Mouse (Mus musculus): ENCODE measurements around the gene Itgav.
A peak's percentile ranks its signal among the peaks of the same experiment; 100 is the strongest.

Gene Itgav

DNA sequence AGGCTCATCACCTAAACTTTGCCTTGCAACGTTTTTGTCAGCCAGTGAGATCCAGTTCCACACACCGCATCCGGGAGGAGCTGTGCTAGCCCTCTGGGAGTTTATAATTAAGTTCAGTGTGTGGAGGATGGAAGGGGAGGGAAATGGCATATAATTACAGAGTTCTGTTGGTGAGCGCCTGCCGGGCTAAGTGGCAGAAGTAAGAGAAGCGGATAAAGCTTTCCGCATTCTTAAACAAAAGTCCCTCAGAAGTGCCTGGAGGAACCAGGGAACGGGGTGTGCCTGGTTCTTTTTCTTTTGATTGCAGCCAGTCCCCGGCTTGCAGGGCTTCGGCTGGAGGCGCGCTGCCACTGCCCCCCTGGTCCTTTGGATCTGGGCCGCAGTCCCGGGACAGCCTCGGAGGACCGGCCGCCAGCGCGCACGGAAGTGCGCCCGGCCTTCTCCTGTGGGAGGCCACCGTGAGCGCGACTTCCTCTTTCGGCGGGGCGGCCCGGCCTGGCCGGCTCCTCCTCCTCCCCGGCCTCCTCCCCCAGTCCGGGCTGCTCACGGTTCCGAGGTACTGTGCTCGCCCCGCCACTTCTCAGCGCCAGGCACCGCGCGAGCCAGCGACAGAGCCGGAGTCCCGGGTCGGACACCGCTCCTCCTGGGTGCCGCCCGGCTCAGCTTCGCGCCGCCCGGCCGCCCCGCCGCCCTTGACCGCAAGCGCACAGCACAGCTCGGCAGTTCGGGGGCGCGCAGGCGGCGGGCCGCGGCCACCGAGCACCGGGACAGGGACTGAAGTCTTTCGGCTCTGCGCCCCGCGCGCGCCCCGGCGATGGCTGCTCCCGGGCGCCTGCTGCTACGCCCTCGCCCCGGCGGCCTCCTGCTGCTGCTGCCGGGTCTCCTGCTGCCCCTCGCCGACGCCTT lies at the start of gene Itgav:
Itgav (plus strand) TSS at position 477 of the 906 bp plus-strand sequence.
- peak; percentile 92 for DNase-seq (ENCODE audit: extremely low read depth, insufficient read length, low spot score)

DNA sequence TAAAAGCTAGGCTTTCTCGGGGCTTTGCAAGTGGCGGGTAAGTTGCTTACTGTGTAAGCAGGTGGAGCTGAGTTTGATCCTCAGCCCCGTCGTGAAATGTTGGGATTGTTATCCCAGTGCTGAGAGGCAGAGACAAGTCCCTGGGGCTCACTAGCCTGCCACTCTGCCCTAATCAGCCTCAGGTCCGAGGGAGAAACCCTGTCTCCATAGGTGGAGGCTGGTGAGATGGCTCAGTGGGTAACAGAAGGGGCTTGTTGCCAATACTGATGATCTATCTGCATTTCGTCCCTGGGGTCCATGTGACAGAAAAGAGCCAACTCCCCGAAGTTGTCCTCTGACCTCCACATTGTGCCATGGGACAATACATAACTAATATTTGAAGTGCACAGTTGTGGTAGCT lies 49.8 kb upstream of the Itgav start:
- DNase-seq (ENCODE audit: extremely low read depth, insufficient read length, low spot score), result no peak

DNA sequence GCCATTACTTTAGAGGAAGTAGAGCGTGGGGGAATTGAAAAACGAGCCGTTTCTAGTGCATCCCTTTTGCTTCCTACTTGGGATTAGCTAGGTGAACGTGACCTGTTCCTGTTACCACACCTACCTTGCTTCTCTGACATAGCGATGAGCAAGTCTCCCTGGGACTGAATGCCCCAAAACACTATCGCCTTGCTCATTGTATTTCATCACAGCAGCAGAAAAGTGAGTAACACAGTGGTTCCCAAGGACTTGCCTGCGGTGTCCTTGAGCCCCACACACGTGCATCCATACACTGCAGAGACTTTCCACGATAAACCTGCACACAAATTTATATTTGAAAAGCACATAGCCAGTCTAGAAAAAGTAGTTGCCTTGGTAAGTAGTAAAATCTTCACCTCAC lies 49.3 kb upstream of the Itgav start:
- DNase-seq (ENCODE audit: extremely low read depth, insufficient read length, low spot score), result no peak

DNA sequence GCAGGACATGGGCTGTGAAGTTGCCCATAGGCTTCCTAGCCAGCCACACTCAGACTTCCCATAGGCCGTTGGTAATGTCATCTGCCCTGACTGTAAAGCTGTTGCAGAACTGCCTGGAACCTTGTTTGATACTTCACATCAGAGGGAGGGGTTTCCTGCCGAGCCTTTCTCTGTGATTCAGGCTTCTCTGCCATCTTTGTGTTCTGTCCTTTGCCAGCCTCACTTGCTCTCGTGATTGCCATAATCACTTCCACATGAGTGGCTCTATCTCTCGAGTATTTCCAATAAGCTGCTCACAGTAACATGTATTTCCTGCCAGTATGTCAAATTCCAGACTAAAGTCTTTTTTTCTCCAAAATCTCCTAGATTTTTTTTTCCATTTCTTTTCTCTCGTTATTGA lies 48.5 kb upstream of the Itgav start:
- no peak for DNase-seq (ENCODE audit: extremely low read depth, insufficient read length, low spot score)

DNA sequence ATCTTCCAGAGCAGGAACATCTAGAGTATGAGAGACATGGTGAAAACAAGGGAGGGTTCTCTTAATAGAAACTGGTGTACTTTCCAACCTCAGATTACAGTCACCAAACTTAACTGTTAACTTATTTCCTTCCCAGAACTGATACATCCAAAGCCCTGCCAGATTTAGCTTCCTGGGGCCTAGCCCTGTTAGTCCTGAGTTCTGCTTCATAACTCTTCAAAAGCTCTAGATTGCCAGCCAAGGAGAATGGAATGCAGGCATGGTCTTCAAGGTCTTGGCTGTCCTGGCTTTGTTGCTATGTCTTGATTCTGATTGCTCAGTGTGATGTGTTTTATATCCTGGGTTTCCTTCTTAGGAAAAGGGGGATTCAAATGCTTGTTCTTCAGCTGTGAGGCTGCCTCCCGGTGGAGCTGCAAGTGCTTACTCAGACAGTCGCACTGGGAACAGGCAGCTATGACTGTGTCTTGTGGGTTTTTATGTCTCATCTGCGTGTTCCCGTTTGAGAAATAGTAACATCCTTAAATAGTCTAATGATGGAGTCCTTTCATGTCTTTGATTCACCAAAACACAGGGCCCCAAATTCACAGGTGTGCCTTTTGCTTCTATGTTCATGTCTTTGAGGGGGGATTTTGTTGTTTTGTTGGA lies 47.8 kb upstream of the Itgav start:
- no peak for DNase-seq (ENCODE audit: extremely low read depth, insufficient read length, low spot score)

DNA sequence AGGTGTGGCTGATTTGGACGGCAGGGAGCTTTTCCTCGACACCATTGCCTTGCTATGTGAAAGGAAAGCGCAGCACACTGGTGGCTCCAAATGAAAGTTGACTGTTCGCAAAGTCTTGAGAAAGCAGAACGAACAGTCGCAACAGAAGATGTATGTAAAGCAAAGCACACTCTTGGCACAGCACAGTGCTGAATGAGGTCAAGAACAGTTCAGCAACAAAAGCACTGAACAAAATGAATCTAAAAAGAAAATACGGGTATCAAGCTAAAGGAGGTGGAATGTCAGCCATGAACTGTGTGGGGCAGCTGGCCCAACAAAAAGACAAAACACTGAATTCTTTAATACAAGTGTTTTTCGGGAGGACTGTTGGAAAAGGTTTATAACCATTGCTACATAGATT lies 42.9 kb upstream of the Itgav start:
- DNase-seq (ENCODE audit: extremely low read depth, insufficient read length, low spot score), result no peak

DNA sequence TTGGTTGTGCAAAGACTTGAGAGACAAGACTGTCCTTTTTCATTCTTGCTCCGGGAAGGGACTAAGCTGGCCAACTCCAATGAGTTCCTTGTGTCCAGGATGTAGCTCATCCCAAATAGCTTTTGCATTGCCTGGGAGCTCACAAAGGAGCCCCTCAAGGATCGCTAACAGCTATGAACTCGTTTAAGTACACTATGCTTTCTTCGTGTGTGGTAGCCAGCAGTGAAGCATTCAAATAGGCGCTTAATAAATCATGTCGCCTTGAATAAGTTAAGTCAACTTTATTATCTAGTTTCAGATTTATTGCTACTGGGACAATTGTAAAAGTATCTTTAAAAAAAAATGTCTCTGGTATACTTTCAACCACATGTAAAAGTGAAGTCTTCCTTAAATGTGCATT lies 42.4 kb upstream of the Itgav start:
- DNase-seq (ENCODE audit: extremely low read depth, insufficient read length, low spot score), result no peak

DNA sequence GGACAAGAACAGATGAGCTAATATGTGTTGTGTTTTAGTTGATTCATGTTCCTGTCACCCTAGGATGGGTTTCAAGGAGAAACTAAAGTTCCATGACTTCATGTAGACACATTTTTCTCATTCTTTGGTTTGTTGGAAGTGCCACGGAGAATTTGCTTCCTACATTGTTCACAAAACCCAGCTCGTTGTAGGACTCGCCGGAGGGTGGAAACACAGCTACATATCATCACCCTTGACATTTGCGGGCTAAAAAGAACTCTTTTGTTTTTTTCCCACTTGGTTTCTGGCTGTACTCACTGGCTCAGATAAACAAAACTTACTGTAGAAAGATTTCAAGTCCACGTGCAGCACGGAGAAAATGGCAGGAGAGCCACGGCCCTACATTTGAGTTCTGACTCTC lies 41.9 kb upstream of the Itgav start:
- no peak for DNase-seq (ENCODE audit: extremely low read depth, insufficient read length, low spot score)

DNA sequence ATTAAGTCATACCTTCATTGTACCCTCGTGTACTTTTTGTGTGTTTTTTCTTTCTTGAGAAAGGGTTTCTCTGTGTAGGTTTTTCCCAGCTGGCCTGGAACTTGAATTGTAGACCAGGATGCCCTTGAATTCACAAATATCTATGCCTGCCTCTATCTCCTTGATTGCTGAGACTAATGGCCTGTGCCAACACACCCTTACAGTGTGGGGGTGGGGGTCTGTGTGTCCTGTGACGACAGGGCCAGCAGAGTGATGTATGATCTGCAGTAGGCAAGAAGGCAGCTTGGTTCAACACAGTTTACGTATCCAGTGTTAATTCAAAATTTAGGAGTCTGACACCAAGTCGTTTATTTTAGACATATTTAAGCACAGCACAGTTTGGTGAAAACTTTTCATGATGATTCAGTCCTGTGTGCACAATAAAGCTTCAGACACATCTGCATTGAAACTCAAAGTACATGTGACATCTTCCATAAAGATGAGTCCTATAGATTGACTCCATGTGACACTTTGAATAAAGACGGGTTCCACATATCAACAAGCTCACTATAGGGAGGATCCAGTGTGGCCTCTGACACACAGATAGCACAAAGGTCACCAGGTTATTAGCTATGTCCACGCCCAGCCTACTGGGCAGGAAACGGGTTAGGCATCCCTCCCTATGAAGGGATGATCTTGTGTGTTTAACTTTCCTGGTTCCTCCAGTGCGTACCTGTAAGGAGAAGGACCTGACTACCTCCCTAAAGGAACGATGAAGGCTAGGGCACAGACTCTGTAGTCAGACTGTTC lies 40.3 kb upstream of the Itgav start:
- DNase-seq (ENCODE audit: extremely low read depth, insufficient read length, low spot score), result no peak

DNA sequence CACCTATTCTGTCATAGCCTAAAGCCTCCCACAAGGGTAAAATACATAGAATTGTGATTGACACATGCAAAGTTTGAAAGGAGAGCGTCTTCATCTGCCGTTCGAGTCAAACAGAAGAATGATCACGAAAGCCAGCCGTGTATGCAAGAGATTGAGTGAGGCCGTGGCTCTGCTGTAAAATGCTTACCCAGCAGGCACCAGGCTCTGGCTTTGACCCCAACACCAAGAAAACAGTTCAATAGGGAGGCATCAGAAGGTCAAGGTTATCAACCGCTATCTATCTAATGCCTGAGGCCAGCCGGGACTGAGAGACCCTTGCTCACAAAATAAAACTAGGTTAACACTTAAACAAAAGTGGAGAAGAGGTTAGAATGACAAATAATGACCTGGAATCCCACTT lies 39.5 kb upstream of the Itgav start:
- no peak for DNase-seq (ENCODE audit: extremely low read depth, insufficient read length, low spot score)

DNA sequence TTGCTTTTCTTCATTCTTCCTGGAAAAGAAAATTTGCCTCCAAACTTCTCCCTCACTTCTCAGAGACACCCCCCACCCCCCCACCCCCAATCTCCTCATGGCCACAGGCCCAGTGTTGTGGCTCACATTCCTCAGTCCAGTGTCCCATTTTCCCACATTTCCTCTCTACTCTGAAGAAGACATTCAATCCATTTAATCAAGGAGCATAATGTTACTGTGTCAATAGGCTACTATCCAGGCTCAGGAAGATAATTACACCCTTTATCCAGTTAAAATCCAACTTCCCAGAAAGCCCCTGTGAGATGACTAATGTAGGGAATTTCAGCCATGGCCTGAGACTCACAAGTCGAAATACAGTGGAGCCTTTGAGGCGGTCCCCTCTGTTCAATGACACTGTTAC lies 33.8 kb upstream of the Itgav start:
- no peak for DNase-seq (ENCODE audit: extremely low read depth, insufficient read length, low spot score)

DNA sequence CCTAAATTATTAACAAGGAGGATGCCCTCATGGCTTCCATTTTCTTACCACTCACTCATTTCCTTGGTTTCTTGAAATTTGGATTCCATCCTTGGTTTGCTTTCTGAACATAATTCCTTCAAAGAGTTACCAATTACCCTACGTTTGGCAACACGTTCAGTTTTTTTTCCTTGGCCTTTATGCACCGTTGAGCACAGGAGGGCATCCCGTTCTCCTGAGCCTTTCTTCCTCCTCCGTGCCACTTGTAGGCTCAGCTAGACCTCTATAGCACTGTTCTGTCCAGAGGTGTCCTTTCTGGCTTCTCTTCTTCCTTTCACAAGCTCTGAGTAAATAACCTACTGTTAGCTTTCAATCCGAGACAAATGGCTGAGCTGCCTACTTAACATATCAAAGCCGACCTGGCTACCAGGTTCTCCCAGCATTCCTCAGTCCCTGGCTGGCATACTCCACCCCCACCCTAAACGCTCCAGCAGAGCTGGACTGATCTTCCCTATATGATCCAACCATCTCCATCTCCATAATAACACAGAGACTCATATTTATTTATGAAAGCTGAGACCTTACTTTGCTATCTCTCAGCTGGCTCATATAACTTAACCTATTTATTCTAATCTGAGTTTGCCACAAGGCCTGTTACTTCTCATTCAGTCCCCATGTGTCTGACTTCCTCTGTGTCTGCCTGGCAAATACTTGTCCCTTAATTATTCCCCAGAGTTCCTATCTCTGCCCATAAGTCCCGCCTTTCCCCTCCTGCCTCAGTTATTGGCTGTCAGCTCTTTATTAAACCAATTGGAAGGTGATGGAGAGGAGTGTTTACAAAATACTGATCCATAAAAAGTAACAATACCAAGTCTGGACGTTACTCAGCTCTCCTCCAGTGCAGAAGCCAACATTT lies 31.3 kb upstream of the Itgav start:
- DNase-seq (ENCODE audit: extremely low read depth, insufficient read length, low spot score), result no peak

DNA sequence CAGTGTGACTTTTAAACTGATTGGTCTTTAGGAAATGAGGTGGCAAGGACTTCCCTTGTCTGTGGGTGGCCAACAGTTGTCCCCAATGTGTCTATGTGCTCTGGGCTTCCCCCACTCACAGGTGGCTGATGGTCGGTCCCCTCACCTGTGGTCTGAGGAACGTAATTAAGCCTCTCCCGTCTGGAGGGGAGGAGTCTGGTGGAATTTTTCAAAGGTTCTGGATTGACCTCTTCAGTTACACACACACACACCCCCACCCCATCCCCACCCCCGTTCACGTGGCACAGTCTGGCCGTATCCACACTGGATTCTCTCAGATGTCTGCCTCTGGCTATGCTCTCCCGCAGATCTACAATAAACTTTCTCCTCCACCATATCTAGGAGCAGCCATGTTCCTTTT lies 30.1 kb upstream of the Itgav start:
- DNase-seq (ENCODE audit: extremely low read depth, insufficient read length, low spot score), result no peak

DNA sequence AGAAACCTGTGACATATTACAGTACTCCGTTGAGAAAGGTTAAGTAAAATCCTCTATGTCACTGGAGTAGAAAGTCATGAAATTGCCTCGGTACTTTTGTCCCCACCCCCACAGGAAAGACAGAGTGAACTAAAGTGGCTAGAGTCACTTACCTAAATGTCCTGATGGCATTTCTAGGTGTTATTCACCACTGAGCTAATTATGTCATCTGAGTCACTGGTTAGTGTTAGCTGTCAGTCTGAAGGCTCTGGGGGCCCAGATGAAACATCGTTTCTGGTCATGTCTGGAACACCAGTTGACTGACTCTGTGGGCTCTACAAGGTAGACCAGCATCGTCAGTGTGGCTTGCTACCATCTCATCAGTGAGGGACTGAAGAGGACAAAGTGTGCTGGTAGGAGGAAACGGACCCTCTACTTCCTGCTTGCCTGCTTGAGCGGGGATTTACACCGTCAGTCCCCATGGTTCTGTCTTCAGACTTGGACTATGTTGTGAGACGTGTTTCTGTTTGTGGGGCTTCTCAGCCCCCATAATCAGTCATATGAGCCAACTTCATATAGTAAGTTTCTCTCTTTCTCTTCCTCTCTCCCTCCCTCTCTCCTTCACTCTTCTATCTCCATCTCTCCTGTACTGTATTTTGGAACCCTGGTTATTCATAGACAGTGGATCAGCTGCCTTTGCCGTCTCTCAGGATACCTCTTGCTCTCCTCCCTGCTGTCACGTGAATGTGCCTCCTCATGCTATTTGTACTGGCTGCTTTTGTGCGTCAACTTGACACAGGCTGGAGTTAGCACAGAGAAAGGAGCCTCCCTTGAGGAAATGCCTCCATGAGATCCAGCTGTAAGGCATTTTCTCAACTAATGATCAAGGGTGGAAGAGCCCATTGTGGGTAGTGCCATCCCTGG lies 28.6 kb upstream of the Itgav start:
- no peak for DNase-seq (ENCODE audit: extremely low read depth, insufficient read length, low spot score)

DNA sequence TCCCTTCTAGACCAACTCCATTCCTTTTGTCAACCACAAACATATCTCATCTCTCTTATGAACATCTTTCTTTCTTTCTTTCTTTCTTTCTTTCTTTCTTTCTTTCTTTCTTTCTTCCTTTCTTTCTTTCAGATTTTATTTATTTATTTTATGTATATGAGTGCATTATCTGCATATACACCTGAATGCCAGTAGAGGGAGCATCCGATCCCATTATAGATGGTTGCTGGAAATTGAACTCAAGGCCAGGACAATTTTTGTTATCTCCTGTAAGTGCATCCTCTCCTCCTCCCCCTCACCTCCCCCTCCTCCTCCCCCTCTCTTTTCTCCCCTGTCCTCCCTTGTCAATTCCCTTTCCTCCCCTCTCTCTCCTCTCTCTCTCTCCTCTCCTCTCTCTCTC lies 25.7 kb upstream of the Itgav start:
- DNase-seq (ENCODE audit: extremely low read depth, insufficient read length, low spot score), result no peak

DNA sequence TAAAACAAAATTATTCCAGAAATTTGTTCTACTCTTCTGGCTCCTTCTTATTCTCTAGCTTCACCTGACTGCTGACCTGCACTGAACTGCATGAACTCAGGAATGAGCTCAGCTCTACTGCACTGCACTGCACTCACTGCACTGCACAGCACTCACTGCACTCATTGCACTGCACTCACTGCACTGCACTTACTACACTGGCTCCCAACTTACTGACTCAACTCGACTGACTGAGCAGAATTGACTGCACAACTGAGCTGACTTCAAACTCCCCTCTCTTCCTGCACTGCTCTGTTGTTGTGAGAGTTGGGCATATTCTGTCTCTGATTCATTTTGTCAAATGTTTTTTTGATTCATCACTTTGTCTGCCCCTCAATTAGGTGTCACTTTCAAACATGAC lies 24.9 kb upstream of the Itgav start:
- no peak for DNase-seq (ENCODE audit: extremely low read depth, insufficient read length, low spot score)

DNA sequence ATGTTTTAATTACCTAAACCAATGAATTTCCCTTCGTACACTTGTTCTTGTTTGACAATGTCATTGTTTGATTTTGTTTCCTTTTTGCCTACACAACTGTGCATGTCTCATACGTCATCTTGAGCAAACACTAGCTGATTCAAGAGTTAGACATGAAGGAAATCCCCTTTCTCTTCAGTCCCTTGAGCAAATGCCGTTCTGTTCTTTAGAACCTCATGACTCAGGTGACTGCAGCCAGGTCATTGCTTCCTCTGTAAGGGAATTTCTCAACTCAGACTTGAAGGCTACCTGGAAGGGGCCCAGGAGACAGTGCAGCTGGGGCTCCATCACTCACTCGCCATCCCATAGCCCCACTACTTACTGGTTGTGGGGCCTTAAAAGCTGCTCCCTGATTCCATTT lies 23.5 kb upstream of the Itgav start:
- DNase-seq (ENCODE audit: extremely low read depth, insufficient read length, low spot score), result no peak

DNA sequence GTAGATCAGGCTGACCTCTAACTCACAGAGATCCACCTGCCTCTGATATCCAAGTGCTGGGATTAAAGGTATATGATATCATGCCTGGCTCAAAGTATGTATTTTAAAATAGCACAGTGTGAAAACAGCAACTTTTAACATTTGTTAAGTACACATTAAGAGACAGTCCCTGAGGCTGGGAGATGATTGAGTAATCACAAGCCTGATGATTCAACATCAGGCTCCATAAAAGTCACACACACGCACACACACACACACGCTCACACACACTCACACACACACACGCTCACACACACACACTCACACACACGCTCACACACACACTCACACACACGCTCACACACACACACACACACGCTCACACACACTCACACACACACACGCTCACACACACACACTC lies 21.8 kb upstream of the Itgav start:
- DNase-seq (ENCODE audit: extremely low read depth, insufficient read length, low spot score), result no peak

DNA sequence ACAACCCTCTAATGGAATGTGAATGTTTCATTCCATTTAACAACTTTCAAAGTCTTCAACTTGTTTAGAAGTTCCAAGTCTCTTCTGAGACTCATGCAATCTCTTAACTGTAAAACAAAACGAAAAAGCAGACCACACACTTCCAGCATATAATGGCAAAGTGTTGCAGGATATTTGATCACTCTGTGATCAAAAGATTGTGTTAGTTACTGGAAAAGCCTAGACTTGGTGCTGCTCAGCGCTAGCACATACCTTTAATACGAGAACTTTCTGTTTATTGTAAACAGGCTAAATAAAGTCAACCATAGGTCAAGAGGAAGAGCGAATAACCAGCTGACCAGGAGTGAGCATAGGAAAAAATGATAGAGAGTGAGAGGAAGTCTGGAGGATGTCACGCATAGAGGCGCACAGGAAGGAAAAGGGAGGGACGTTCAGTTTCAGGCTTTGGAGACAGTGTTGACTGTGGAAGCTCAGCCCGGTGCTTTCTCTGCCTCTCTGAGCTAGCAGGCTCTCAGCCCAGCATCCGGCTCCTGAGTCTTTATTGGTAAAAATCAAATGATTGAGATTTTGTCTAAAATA lies 18.5 kb upstream of the Itgav start:
- DNase-seq (ENCODE audit: extremely low read depth, insufficient read length, low spot score), result no peak

All from 3134 (cell line).